Mouse (Mus musculus) kidney, postnatal 14 days (tissue): ENCODE measurements at regions not wholly inside any gene's neighbourhood (a gene's known extent, or its start where the extent isn't known, plus 50 kb on each side); places are given as distances from the start of the nearest gene placed in this dataset.

Source experiments
- DNase-seq: peaks from one replicate; pipeline ENCODE4 v3.0.0; 2022; ENCODE audit warnings: mixed read lengths

- DNase-seq, result no peak
Measured at GRCm38 (mm10) chr14:68224152-68224551, 1069.9 kb downstream of the Synb start.

GRCm38 (mm10) chr14:68219025-68219595, 1075.0 kb downstream of the Synb start:
- DNase-seq, result no peak

- no peak for DNase-seq
Measured at GRCm38 (mm10) chr14:68218471-68218870, 1075.6 kb downstream of the Synb start.

- no peak for DNase-seq
Measured at GRCm38 (mm10) chr14:68217986-68218385, 1076.1 kb downstream of the Synb start.

- DNase-seq, result no peak
Measured at GRCm38 (mm10) chr14:68213879-68214278, 1080.2 kb downstream of the Synb start.

- DNase-seq, result no peak
Measured at GRCm38 (mm10) chr14:68198802-68199201, 1095.3 kb downstream of the Synb start.

GRCm38 (mm10) chr14:68197470-68197800, 1096.7 kb downstream of the Synb start:
- no peak for DNase-seq

GRCm38 (mm10) chr14:68196762-68197469, 1097.2 kb downstream of the Synb start:
- no peak for DNase-seq

GRCm38 (mm10) chr14:68196201-68196600, 1097.9 kb downstream of the Synb start:
- DNase-seq, result no peak

- no peak for DNase-seq
Measured at GRCm38 (mm10) chr14:68189876-68190275, 1104.2 kb downstream of the Synb start.

GRCm38 (mm10) chr14:68188325-68188724, 1105.8 kb downstream of the Synb start:
- no peak for DNase-seq

GRCm38 (mm10) chr14:68182606-68183005, 1111.5 kb downstream of the Synb start:
- no peak for DNase-seq

- no peak for DNase-seq
Measured at GRCm38 (mm10) chr14:68181168-68181567, 1112.9 kb downstream of the Synb start.
